Mouse (Mus musculus): ENCODE data around the gene Runx1. TPM values are rescaled to one million over a fixed set of nuclear protein-coding genes. Genes with fewer than 3 reads are reported as not detected.

The Runx1 gene
- total RNA-seq, 1 experiment, result 7.4 TPM

- TF ChIP-seq ZC3H11A (IDR thresholded peaks at IDR 0.05; ENCODE audit: borderline replicate concordance, low read depth, low read length) (no peak), HCFC1 (IDR thresholded peaks at IDR 0.05; ENCODE audit: borderline replicate concordance, insufficient read depth, low read length) (no peak), CHD2 (IDR thresholded peaks at IDR 0.05; ENCODE audit: low read depth, low read length) (no peak)
- H3K36me3 ChIP-seq (ENCODE audit: control insufficient read depth, insufficient read depth, low read length, poor library complexity, severe bottlenecking), result no peaks in the 10 kb centered on the region
- in situ Hi-C loops (cut with MboI; ENCODE audit: low sequenced_read_pairs in 2 of 2, unreplicated experiment in 2 of 2), result no loop called here
- H3K27ac ChIP-seq (ENCODE audit: insufficient read depth, low read depth, low read length, poor library complexity, severe bottlenecking), result no peak overlapping the region
- H3K9ac ChIP-seq (ENCODE audit: insufficient read depth, low read depth, low read length, poor library complexity, severe bottlenecking), result no peak overlapping the region
- no peak for DNase-seq (ENCODE audit: low read depth, low spot score)
- H3K9me3 ChIP-seq (ENCODE audit: control insufficient read depth, insufficient read depth, low read depth, low read length), result no peaks in the 10 kb centered on the region
- H3K4me1 ChIP-seq (ENCODE audit: control insufficient read depth in 2 of 2, insufficient read depth in 2 of 2, low read length in 2 of 2, poor library complexity in 1 of 2), result no peaks in the 10 kb centered on the region
- H3K4me3 ChIP-seq (ENCODE audit: insufficient read depth in 1 of 2, low read depth in 1 of 2, low read length in 2 of 2, poor library complexity in 1 of 2, severe bottlenecking in 1 of 2), result no peak overlapping the region
Measured at GRCm38 (mm10) chr16:92779175-92779574, 46.8 kb downstream of the Runx1 start.

GRCm38 (mm10) chr16:92778096-92778780 lies 47.7 kb downstream of the Runx1 start:
- TF ChIP-seq HCFC1 (IDR thresholded peaks at IDR 0.05; ENCODE audit: borderline replicate concordance, insufficient read depth, low read length), result no peak
- TF ChIP-seq ZC3H11A (IDR thresholded peaks at IDR 0.05; ENCODE audit: borderline replicate concordance, low read depth, low read length), result no peak
- TF ChIP-seq MAFK (IDR thresholded peaks at IDR 0.05; ENCODE audit: insufficient read depth, low read depth, low read length), result no peak
- no peak for TF ChIP-seq ZNF384 (IDR thresholded peaks at IDR 0.05; ENCODE audit: low read depth, low read length)
- TF ChIP-seq CHD2 (IDR thresholded peaks at IDR 0.05; ENCODE audit: low read depth, low read length), result no peak
- H3K27ac ChIP-seq (ENCODE audit: insufficient read depth, low read depth, low read length, poor library complexity, severe bottlenecking), result no peak overlapping the region
- peak; percentile 20 for DNase-seq (ENCODE audit: low read depth, low spot score)
- no peaks in the 10 kb centered on the region for H3K4me1 ChIP-seq (ENCODE audit: control insufficient read depth in 2 of 2, insufficient read depth in 2 of 2, low read length in 2 of 2, poor library complexity in 1 of 2)
- H3K36me3 ChIP-seq (ENCODE audit: control insufficient read depth, insufficient read depth, low read length, poor library complexity, severe bottlenecking), result no peaks in the 10 kb centered on the region
- in situ Hi-C loops (cut with MboI; ENCODE audit: low sequenced_read_pairs in 2 of 2, unreplicated experiment in 2 of 2), result no loop called here
- no peaks in the 10 kb centered on the region for H3K9me3 ChIP-seq (ENCODE audit: control insufficient read depth, insufficient read depth, low read depth, low read length)
- H3K9ac ChIP-seq (ENCODE audit: insufficient read depth, low read depth, low read length, poor library complexity, severe bottlenecking), result no peak overlapping the region
- H3K4me3 ChIP-seq (ENCODE audit: insufficient read depth in 1 of 2, low read depth in 1 of 2, low read length in 2 of 2, poor library complexity in 1 of 2, severe bottlenecking in 1 of 2), result no peak overlapping the region

- in situ Hi-C loops (cut with MboI; ENCODE audit: low sequenced_read_pairs in 2 of 2, unreplicated experiment in 2 of 2), result no loop called here
- no peaks in the 10 kb centered on the region for H3K4me1 ChIP-seq (ENCODE audit: control insufficient read depth in 2 of 2, insufficient read depth in 2 of 2, low read length in 2 of 2, poor library complexity in 1 of 2)
- no peak overlapping the region for H3K9ac ChIP-seq (ENCODE audit: insufficient read depth, low read depth, low read length, poor library complexity, severe bottlenecking)
- TF ChIP-seq ZNF384 (IDR thresholded peaks at IDR 0.05; ENCODE audit: low read depth, low read length), result no peak
- no peak for TF ChIP-seq CHD2 (IDR thresholded peaks at IDR 0.05; ENCODE audit: low read depth, low read length)
- TF ChIP-seq MAFK (IDR thresholded peaks at IDR 0.05; ENCODE audit: insufficient read depth, low read depth, low read length), result no peak
- no peak for TF ChIP-seq HCFC1 (IDR thresholded peaks at IDR 0.05; ENCODE audit: borderline replicate concordance, insufficient read depth, low read length)
- no peak for TF ChIP-seq ZC3H11A (IDR thresholded peaks at IDR 0.05; ENCODE audit: borderline replicate concordance, low read depth, low read length)
- DNase-seq (ENCODE audit: low read depth, low spot score), result no peak
- no peak overlapping the region for H3K4me3 ChIP-seq (ENCODE audit: insufficient read depth in 1 of 2, low read depth in 1 of 2, low read length in 2 of 2, poor library complexity in 1 of 2, severe bottlenecking in 1 of 2)
- no peaks in the 10 kb centered on the region for H3K9me3 ChIP-seq (ENCODE audit: control insufficient read depth, insufficient read depth, low read depth, low read length)
- no peaks in the 10 kb centered on the region for H3K36me3 ChIP-seq (ENCODE audit: control insufficient read depth, insufficient read depth, low read length, poor library complexity, severe bottlenecking)
- no peak overlapping the region for H3K27ac ChIP-seq (ENCODE audit: insufficient read depth, low read depth, low read length, poor library complexity, severe bottlenecking)
Measured at GRCm38 (mm10) chr16:92767862-92768261, 58.1 kb downstream of the Runx1 start.

GRCm38 (mm10) chr16:92767423-92767822 lies 58.5 kb downstream of the Runx1 start:
- H3K9me3 ChIP-seq (ENCODE audit: control insufficient read depth, insufficient read depth, low read depth, low read length), result no peaks in the 10 kb centered on the region
- H3K9ac ChIP-seq (ENCODE audit: insufficient read depth, low read depth, low read length, poor library complexity, severe bottlenecking), result no peak overlapping the region
- no peak overlapping the region for H3K27ac ChIP-seq (ENCODE audit: insufficient read depth, low read depth, low read length, poor library complexity, severe bottlenecking)
- in situ Hi-C loops (cut with MboI; ENCODE audit: low sequenced_read_pairs in 2 of 2, unreplicated experiment in 2 of 2), result no loop called here
- no peaks in the 10 kb centered on the region for H3K4me1 ChIP-seq (ENCODE audit: control insufficient read depth in 2 of 2, insufficient read depth in 2 of 2, low read length in 2 of 2, poor library complexity in 1 of 2)
- no peak for TF ChIP-seq MAFK (IDR thresholded peaks at IDR 0.05; ENCODE audit: insufficient read depth, low read depth, low read length)
- no peak for TF ChIP-seq CHD2 (IDR thresholded peaks at IDR 0.05; ENCODE audit: low read depth, low read length)
- no peak for TF ChIP-seq HCFC1 (IDR thresholded peaks at IDR 0.05; ENCODE audit: borderline replicate concordance, insufficient read depth, low read length)
- no peak for TF ChIP-seq ZNF384 (IDR thresholded peaks at IDR 0.05; ENCODE audit: low read depth, low read length)
- TF ChIP-seq ZC3H11A (IDR thresholded peaks at IDR 0.05; ENCODE audit: borderline replicate concordance, low read depth, low read length), result no peak
- no peaks in the 10 kb centered on the region for H3K36me3 ChIP-seq (ENCODE audit: control insufficient read depth, insufficient read depth, low read length, poor library complexity, severe bottlenecking)
- DNase-seq (ENCODE audit: low read depth, low spot score), result no peak
- no peak overlapping the region for H3K4me3 ChIP-seq (ENCODE audit: insufficient read depth in 1 of 2, low read depth in 1 of 2, low read length in 2 of 2, poor library complexity in 1 of 2, severe bottlenecking in 1 of 2)

Measured in ES-E14 (cell line).